Mouse (Mus musculus): ENCODE results near the gene Ccdc136.
"Not testable (repeated sequence)": the region's sequence is repeated elsewhere in the genome, so short reads cannot be mapped to it uniquely, and the experiment has no call there.

The Ccdc136 gene

GRCm38 (mm10) chr6:29395910-29396713, at the start of gene Ccdc136:
TSS of gene Ccdc136 (plus strand) at chr6:29396309.
- peak; percentile 67 to 74 for DNase-seq (ENCODE audit: low spot score in 2 of 2)

- not testable (repeated sequence) for DNase-seq (ENCODE audit: low spot score in 2 of 2)
Measured at GRCm38 (mm10) chr6:29346512-29346911, 49.6 kb upstream of the Ccdc136 start.

GRCm38 (mm10) chr6:29347189-29347588, 48.9 kb upstream of the Ccdc136 start:
- no peak for DNase-seq (ENCODE audit: low spot score in 2 of 2)

- DNase-seq (ENCODE audit: low spot score in 2 of 2), result peak; percentile 100
Measured at GRCm38 (mm10) chr6:29347665-29348370, 48.3 kb upstream of the Ccdc136 start, which contains the start of gene Calu. TSS of gene Calu (plus strand) at chr6:29348069.

GRCm38 (mm10) chr6:29348371-29348724, 47.8 kb upstream of the Ccdc136 start:
- DNase-seq (ENCODE audit: low spot score in 2 of 2), result no peak

GRCm38 (mm10) chr6:29351613-29352012, 44.5 kb upstream of the Ccdc136 start:
- no peak for DNase-seq (ENCODE audit: low spot score in 2 of 2)

- DNase-seq (ENCODE audit: low spot score in 2 of 2), result no peak
Measured at GRCm38 (mm10) chr6:29352816-29353215, 43.3 kb upstream of the Ccdc136 start.

GRCm38 (mm10) chr6:29359386-29359785, 36.7 kb upstream of the Ccdc136 start:
- DNase-seq (ENCODE audit: low spot score in 2 of 2), result peak in 1 of 2 experiments; percentile 18

- no peak for DNase-seq (ENCODE audit: low spot score in 2 of 2)
Measured at GRCm38 (mm10) chr6:29360211-29360610, 35.9 kb upstream of the Ccdc136 start.

GRCm38 (mm10) chr6:29362246-29363128, 33.6 kb upstream of the Ccdc136 start:
- no peak for DNase-seq (ENCODE audit: low spot score in 2 of 2)

GRCm38 (mm10) chr6:29363129-29363515, 33.0 kb upstream of the Ccdc136 start:
- DNase-seq (ENCODE audit: low spot score in 2 of 2), result no peak

- no peak for DNase-seq (ENCODE audit: low spot score in 2 of 2)
Measured at GRCm38 (mm10) chr6:29365277-29365676, 30.8 kb upstream of the Ccdc136 start.

GRCm38 (mm10) chr6:29377386-29377785, 18.7 kb upstream of the Ccdc136 start:
- no peak for DNase-seq (ENCODE audit: low spot score in 2 of 2)

GRCm38 (mm10) chr6:29378678-29379077, 17.4 kb upstream of the Ccdc136 start:
- DNase-seq (ENCODE audit: low spot score in 2 of 2), result no peak

GRCm38 (mm10) chr6:29379954-29380353, 16.2 kb upstream of the Ccdc136 start:
- DNase-seq (ENCODE audit: low spot score in 2 of 2), result no peak

- no peak for DNase-seq (ENCODE audit: low spot score in 2 of 2)
Measured at GRCm38 (mm10) chr6:29382442-29382841, 13.7 kb upstream of the Ccdc136 start.

- DNase-seq (ENCODE audit: low spot score in 2 of 2), result no peak
Measured at GRCm38 (mm10) chr6:29388052-29388518, 8.0 kb upstream of the Ccdc136 start, which contains the start of gene Opn1sw. TSS of gene Opn1sw (minus strand) at chr6:29388468.

- DNase-seq (ENCODE audit: low spot score in 2 of 2), result peak; percentile 88 to 94
Measured at GRCm38 (mm10) chr6:29388606-29389080, 7.5 kb upstream of the Ccdc136 start.

GRCm38 (mm10) chr6:29389425-29389824, 6.7 kb upstream of the Ccdc136 start:
- DNase-seq (ENCODE audit: low spot score in 2 of 2), result no peak

- DNase-seq (ENCODE audit: low spot score in 2 of 2), result not testable (repeated sequence)
Measured at GRCm38 (mm10) chr6:29390500-29390899, 5.6 kb upstream of the Ccdc136 start.

GRCm38 (mm10) chr6:29391241-29391640, 4.9 kb upstream of the Ccdc136 start:
- not testable (repeated sequence) for DNase-seq (ENCODE audit: low spot score in 2 of 2)

- no peak for DNase-seq (ENCODE audit: low spot score in 2 of 2)
Measured at GRCm38 (mm10) chr6:29391802-29392201, 4.3 kb upstream of the Ccdc136 start.
